ENCODE assay signal across 23 mouse cellular contexts in genomic region chr16:33465242-33465614, GRCm38 (mm10). TPM values are rescaled to one million over a fixed set of nuclear protein-coding genes. Genes with fewer than 3 reads are reported as not detected.
DNase-seq lines count a peak whose midpoint lies in the region; ATAC-seq and TF ChIP-seq lines count a peak whose summit lies in the region.
"Had no signal": no experiment of that assay in that cellular context is flagged by ENCODE, and none has a peak within 500 bp of the region (broad histone marks: within the 10 kb centered on the region; RNA-seq: fewer than 3 reads in every experiment).

No protein-coding gene starts in this region.

- H3K4me2 ChIP-seq in forebrain, embryonic 11.5 days (ENCODE audit: low read depth, low read length, severe bottlenecking) = no peak overlapping the region
- H3K4me2 ChIP-seq in midbrain, embryonic 15.5 days = no peak overlapping the region
- H3K4me2 ChIP-seq in midbrain, embryonic 11.5 days = no peak overlapping the region
- no peak overlapping the region for H3K4me2 ChIP-seq in hindbrain, postnatal 0 days (ENCODE audit: low read depth, low read length)
- H3K4me2 ChIP-seq: embryonic facial prominence, embryonic 12.5 days; heart, embryonic 15.5 days; lung, embryonic 15.5 days had no signal

- no peak for TF ChIP-seq CTCF in hindbrain, postnatal 0 days (IDR thresholded peaks at IDR 0.05; ENCODE audit: low read depth)

- H3K9ac ChIP-seq in forebrain, embryonic 11.5 days (ENCODE audit: low read length) = no peak overlapping the region
- H3K9ac ChIP-seq in midbrain, embryonic 15.5 days = no peak overlapping the region
- no peak overlapping the region for H3K9ac ChIP-seq in midbrain, embryonic 11.5 days (ENCODE audit: low read length)
- H3K9ac ChIP-seq in hindbrain, postnatal 0 days (replicated peaks; ENCODE audit: low read length) = no peak overlapping the region
- H3K9ac ChIP-seq: embryonic facial prominence, embryonic 12.5 days; heart, embryonic 15.5 days; liver, embryonic 14.5 days; lung, embryonic 15.5 days had no signal

- no peak overlapping the region for H3K4me3 ChIP-seq in forebrain, embryonic 11.5 days (ENCODE audit: low read depth, low read length)
- H3K4me3 ChIP-seq in forebrain, embryonic 10.5 days = no peak overlapping the region
- no peak overlapping the region for H3K4me3 ChIP-seq in midbrain, embryonic 15.5 days
- no peak overlapping the region for H3K4me3 ChIP-seq in midbrain, embryonic 11.5 days (ENCODE audit: low read depth, low read length)
- no peak overlapping the region for H3K4me3 ChIP-seq in hindbrain, postnatal 0 days (ENCODE audit: low read length)
- H3K4me3 ChIP-seq: embryonic facial prominence, embryonic 12.5 days; erythroblast, embryonic 14.5 days; heart, adult 2 months; heart, embryonic 15.5 days; lung, embryonic 15.5 days had no signal

- 0 out of 2 replicates have a peak overlapping the region, but pooled peaks have one; percentile 18 for H3K27ac ChIP-seq in forebrain, embryonic 11.5 days (ENCODE audit: low read depth, low read length)
- H3K27ac ChIP-seq in forebrain, embryonic 10.5 days = no peak overlapping the region
- peak overlapping the region; percentile 31; the same call in 1 of the 2 replicates for H3K27ac ChIP-seq in midbrain, embryonic 15.5 days
- no peak overlapping the region for H3K27ac ChIP-seq in midbrain, embryonic 11.5 days (ENCODE audit: low read depth, low read length)
- peak overlapping the region; percentile 52 for H3K27ac ChIP-seq in hindbrain, postnatal 0 days
- H3K27ac ChIP-seq: embryonic facial prominence, embryonic 12.5 days; heart, adult 2 months; heart, embryonic 15.5 days; liver, embryonic 14.5 days; lung, embryonic 15.5 days; macrophage; stomach, postnatal 0 days had no signal

- no peaks in the 10 kb centered on the region for H3K27me3 ChIP-seq in forebrain, embryonic 11.5 days (ENCODE audit: control insufficient read depth, insufficient read depth, low read length)
- no peaks in the 10 kb centered on the region for H3K27me3 ChIP-seq in forebrain, embryonic 10.5 days (ENCODE audit: poor library complexity, severe bottlenecking)
- H3K27me3 ChIP-seq in midbrain, embryonic 15.5 days (replicated peaks) = no peaks in the 10 kb centered on the region
- H3K27me3 ChIP-seq in midbrain, embryonic 11.5 days (ENCODE audit: control insufficient read depth, insufficient read depth, low read length) = no peaks in the 10 kb centered on the region
- no peaks in the 10 kb centered on the region for H3K27me3 ChIP-seq in hindbrain, postnatal 0 days (ENCODE audit: insufficient read depth, low read length)
- H3K27me3 ChIP-seq: embryonic facial prominence, embryonic 12.5 days; heart, embryonic 15.5 days; lung, embryonic 15.5 days; Patski had no signal

- no peak for ATAC-seq in forebrain, embryonic 11.5 days (replicated peaks; ENCODE audit: low FRiP score)
- ATAC-seq in midbrain, embryonic 15.5 days (replicated peaks) = no peak
- no peak for ATAC-seq in midbrain, embryonic 11.5 days (ENCODE audit: low FRiP score)
- no peak for ATAC-seq in hindbrain, postnatal 0 days
- ATAC-seq: intestine, postnatal 0 days; Patski had no signal

- no peaks in the 10 kb centered on the region; the same call in 1 of the 2 replicates for H3K36me3 ChIP-seq in forebrain, embryonic 11.5 days (ENCODE audit: control insufficient read depth, insufficient read depth, low read length)
- H3K36me3 ChIP-seq in forebrain, embryonic 10.5 days (replicated peaks) = peaks cover 37% of the 10 kb centered on the region
- peaks cover 3% of the 10 kb centered on the region; the same call in 1 of the 2 replicates for H3K36me3 ChIP-seq in midbrain, embryonic 15.5 days (replicated peaks)
- peaks cover 2% of the 10 kb centered on the region; the same call in 1 of the 2 replicates for H3K36me3 ChIP-seq in midbrain, embryonic 11.5 days (ENCODE audit: control insufficient read depth, insufficient read depth, low read length)
- H3K36me3 ChIP-seq in hindbrain, postnatal 0 days (ENCODE audit: insufficient read depth, low read length) = 0 out of 2 replicates have a peak, but pooled peaks cover 9% of the 10 kb centered on the region

- DNase-seq in forebrain, embryonic 11.5 days (ENCODE audit: low spot score) = no peak
- DNase-seq in forebrain, embryonic 10.5 days (ENCODE audit: extremely low spot score, low spot score) = no peak
- DNase-seq in midbrain, embryonic 11.5 days (ENCODE audit: low spot score, missing footprints) = no peak
- DNase-seq in hindbrain, postnatal 0 days (ENCODE audit: low spot score) = no peak
- no peak for DNase-seq in ovary, postnatal 14 days (ENCODE audit: low spot score)
- DNase-seq in heart, postnatal 10 days = no peak
- no peak for DNase-seq in gastrocnemius, postnatal 36 days
- DNase-seq: adrenal gland, adult 8-10 months; cerebellum, adult 9-11 months; gastrocnemius, postnatal 10 days; heart, adult 2 months; layer of hippocampus, postnatal 36 days had no signal

- H3K4me1 ChIP-seq in forebrain, embryonic 11.5 days (replicated peaks; ENCODE audit: control insufficient read depth, insufficient read depth, low read length) = no peaks in the 10 kb centered on the region
- H3K4me1 ChIP-seq in forebrain, embryonic 10.5 days = peaks cover 4% of the 10 kb centered on the region
- H3K4me1 ChIP-seq in midbrain, embryonic 15.5 days = peaks cover 15% of the 10 kb centered on the region
- no peaks in the 10 kb centered on the region for H3K4me1 ChIP-seq in midbrain, embryonic 11.5 days (ENCODE audit: control insufficient read depth, insufficient read depth, low read length)
- peaks cover 3% of the 10 kb centered on the region; the same call in 1 of the 2 replicates for H3K4me1 ChIP-seq in hindbrain, postnatal 0 days (ENCODE audit: insufficient read depth, low read length)

- H3K9me3 ChIP-seq in forebrain, embryonic 11.5 days (ENCODE audit: control insufficient read depth, low read length) = no peaks in the 10 kb centered on the region
- H3K9me3 ChIP-seq in forebrain, embryonic 10.5 days = no peaks in the 10 kb centered on the region
- no peaks in the 10 kb centered on the region for H3K9me3 ChIP-seq in midbrain, embryonic 15.5 days
- no peaks in the 10 kb centered on the region for H3K9me3 ChIP-seq in midbrain, embryonic 11.5 days (ENCODE audit: control insufficient read depth, low read length)
- H3K9me3 ChIP-seq in hindbrain, postnatal 0 days (ENCODE audit: low read length) = no peaks in the 10 kb centered on the region
- H3K9me3 ChIP-seq: embryonic facial prominence, embryonic 12.5 days; heart, embryonic 15.5 days; lung, embryonic 15.5 days had no signal

- intact Hi-C loops in heart, postnatal 10 days (cut with DNase I) = no loop called here
- intact Hi-C loops in gastrocnemius, postnatal 36 days (cut with DNase I) = no loop called here

- 86% methylated on average over 4 of the region's 4 CpGs for WGBS in forebrain, embryonic 11.5 days
- WGBS in forebrain, embryonic 10.5 days = 92% methylated on average over 4 of the region's 4 CpGs
- WGBS in midbrain, embryonic 15.5 days = 69% methylated on average over 4 of the region's 4 CpGs
- 98% methylated on average over 4 of the region's 4 CpGs for WGBS in midbrain, embryonic 11.5 days
- 47% methylated on average over 4 of the region's 4 CpGs for whole genome bisulfite sequencing in hindbrain, postnatal 0 days

RNA-seq across cellular contexts. Expression of gene Slc12a8, which starts 51.9 kb away (rescaled TPM):
- 1.3 and 1.6 TPM in 2 replicates for polyA plus RNA-seq in forebrain, embryonic 11.5 days (2014; fragmentation: Nextera tagmentation; extraction: Ambion mirVana)
- polyA plus RNA-seq in forebrain, embryonic 10.5 days (2016; fragmentation: Nextera tagmentation; extraction: Ambion mirVana) = 0.77 and 1.1 TPM in 2 replicates
- 0.65 and 0.82 TPM in 2 replicates for polyA plus RNA-seq in midbrain, embryonic 15.5 days (2015; fragmentation: Nextera tagmentation; extraction: Ambion mirVana)
- 1.2 and 1.3 TPM in 2 replicates for polyA plus RNA-seq in midbrain, embryonic 11.5 days (2014; fragmentation: Nextera tagmentation; extraction: Ambion mirVana)
- 1.6 and 2.0 TPM in 2 replicates for total RNA-seq in hindbrain, postnatal 0 days (2014; rRNA removed)
- 1.2 and 1.3 TPM in 2 replicates for polyA plus RNA-seq in hindbrain, postnatal 0 days (2015; fragmentation: Nextera tagmentation; extraction: Ambion mirVana)
- under 1 TPM; 0.72 to 0.74 TPM for total RNA-seq in heart, postnatal 10 days (2021)
- under 1 TPM in 1 of 2 experiments, not detected in 1; 0.26 TPM for total RNA-seq in gastrocnemius, postnatal 36 days (2021)
- total RNA-seq: monocyte, adult 5-6 weeks had no signal
- polyA plus RNA-seq: erythroblast, embryonic 14.5 days; macrophage had no signal

Comparison
In these comparisons a context has a peak if more than half of its experiments do, and no peak if none do; other contexts are left out.
1. H3K27ac ChIP-seq: peak in forebrain, embryonic 11.5 days (single experiment), midbrain, embryonic 15.5 days (single experiment) and hindbrain, postnatal 0 days (single experiment); none in forebrain, embryonic 10.5 days (single experiment) and midbrain, embryonic 11.5 days (single experiment).